Mouse (Mus musculus) embryonic fibroblast, embryonic 13.5 days (primary cell): ENCODE results near the gene Usp40.
"Not testable (repeated sequence)": the region's sequence is repeated elsewhere in the genome, so short reads cannot be mapped to it uniquely, and the experiment has no call there.

Experiments
- CTCF ChIP-seq: IDR thresholded peaks from 2 replicates; pipeline ENCODE4 v1.5.1; 2011; ENCODE audit warnings: mild to moderate bottlenecking, control low read depth, low read length, moderate library complexity, borderline replicate concordance; ENCODE audit not compliant: insufficient read depth
- POLR2A ChIP-seq: IDR thresholded peaks from 2 replicates; pipeline ENCODE4 v1.6.1; 2011; ENCODE audit warnings: low read depth, mild to moderate bottlenecking, control low read depth, low read length, moderate library complexity

DNA sequence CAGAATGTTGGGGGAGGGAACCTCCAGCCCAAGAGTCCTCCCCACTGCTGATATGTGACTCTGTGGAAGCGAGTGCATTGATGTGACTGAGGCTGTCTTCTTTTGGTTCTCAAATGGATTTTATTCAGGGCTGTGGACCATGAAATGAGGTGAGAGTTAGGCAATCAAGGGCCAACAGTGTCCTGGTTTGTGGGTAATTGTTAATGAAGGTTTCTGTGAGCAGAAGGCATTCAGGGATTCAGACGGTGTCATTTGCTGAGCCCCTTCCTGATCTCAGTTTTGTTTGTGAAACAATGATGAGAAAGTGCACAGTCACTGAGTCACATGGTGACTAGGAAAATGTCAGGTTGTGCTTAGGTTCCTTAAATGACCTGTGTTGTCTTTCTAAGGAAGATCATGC lies 34.7 kb upstream of the Usp40 start:
- not testable (repeated sequence) for TF ChIP-seq CTCF, POLR2A
